Mouse (Mus musculus) left cerebral cortex, adult 11 months (tissue): ENCODE measurements around the gene Dcxr.
"Not testable (repeated sequence)": the region's sequence is repeated elsewhere in the genome, so short reads cannot be mapped to it uniquely, and the experiment has no call there.

Source experiments
- DNase-seq: peaks from one replicate; pipeline ENCODE4 v3.0.0; 2022; ENCODE audit warnings: low spot score

Gene Dcxr

DNA sequence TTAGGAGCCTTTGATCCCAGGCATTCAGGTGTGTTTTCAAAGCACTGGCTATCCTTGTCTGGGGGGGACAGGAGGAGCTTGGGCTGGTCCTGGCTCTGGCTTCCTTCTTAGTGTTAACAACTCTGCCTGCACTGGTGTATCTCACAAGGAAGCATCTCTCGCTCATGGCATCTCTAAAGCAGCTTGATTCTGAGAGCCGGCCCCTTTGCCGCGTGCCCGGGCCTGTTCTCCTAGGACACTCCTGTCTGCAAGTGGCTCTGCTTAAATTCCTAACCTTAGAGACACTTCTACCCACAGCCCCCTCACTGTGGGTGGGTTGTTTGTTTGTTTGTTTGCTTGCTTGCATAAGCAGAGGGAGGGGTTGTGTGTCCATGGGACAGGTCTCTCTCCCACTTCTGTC lies 19.1 kb downstream of the Dcxr start:
- no peak for DNase-seq

DNA sequence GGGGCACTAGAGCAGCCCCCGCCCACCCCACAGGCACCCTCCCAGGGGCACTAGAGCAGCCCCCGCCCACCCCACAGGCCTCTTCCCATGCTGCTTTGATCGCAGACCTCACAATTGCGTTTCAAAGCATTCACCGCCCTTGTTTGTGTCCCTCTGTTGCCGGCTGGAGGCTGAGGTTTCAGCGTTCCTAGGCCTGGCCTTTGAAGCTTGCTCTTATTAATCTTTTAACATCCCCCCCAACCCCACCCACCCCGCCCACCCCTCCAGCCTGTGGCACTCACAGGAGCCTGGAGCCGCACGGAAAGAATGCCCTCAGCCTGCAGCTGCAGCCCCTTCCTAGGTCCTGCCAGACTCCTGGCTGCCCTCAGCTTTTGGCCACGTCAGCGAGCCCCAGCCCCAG lies 19.9 kb downstream of the Dcxr start:
- DNase-seq: no peak

DNA sequence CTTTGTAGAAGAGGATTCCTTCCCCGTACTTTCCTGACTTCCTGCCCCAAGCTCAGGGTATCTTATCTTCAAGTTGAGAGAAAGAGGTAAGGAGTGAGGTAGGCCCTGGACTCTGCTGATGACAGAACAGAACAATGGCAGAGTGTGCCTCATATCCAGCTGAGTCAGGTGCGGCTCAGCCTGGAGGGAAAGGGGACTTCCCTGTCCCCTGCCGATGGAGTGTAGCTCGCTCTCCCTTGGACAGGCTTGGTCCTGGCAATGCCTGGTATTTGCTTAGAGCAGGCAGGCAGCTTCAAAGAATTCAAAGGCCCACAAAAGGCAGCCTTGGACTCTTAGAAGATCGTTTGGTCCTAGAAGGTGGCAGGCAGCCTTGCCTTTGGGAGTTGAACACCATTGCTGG lies 21.0 kb downstream of the Dcxr start:
- no peak for DNase-seq

DNA sequence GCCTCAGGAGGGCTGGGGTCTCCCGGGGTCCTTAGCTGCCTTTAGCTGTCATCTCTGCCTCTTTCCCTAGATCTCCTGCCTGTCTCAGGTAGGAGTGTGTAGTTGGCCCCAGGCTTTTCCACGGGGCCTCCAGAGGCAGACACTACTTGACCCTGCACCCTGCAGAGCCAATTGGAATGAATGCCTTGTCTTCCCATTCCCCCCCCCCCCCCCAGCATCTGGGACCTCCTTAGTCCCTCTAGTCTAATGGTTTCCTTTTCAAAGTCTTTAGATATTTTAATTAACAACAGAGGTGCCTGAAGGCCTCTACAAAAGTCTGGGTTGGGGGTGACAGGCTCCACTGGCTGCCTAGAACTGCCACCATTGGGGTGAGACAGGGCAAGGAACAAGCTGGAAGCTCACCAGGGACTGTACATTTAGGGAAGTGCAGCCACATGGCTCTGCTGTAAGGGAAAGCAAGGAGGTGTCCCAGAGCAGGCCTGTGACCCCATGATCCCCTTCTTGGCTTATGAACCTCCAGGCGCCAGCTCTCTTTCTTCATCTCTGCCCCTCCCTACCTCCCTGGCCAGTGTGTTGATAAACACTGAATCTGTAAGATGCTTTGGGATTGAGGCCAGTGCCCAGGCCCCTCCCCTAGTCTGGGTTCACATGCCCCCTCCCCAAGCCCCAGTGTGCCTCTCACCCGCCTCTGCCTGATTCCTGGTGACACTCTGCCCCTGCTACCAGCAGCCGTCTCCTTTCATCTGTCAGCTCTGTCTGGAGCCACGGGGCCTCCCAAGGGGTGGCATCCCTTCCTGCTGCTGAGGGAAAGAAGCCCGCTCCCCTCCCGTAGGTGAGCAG lies 22.4 kb downstream of the Dcxr start:
- no peak for DNase-seq

DNA sequence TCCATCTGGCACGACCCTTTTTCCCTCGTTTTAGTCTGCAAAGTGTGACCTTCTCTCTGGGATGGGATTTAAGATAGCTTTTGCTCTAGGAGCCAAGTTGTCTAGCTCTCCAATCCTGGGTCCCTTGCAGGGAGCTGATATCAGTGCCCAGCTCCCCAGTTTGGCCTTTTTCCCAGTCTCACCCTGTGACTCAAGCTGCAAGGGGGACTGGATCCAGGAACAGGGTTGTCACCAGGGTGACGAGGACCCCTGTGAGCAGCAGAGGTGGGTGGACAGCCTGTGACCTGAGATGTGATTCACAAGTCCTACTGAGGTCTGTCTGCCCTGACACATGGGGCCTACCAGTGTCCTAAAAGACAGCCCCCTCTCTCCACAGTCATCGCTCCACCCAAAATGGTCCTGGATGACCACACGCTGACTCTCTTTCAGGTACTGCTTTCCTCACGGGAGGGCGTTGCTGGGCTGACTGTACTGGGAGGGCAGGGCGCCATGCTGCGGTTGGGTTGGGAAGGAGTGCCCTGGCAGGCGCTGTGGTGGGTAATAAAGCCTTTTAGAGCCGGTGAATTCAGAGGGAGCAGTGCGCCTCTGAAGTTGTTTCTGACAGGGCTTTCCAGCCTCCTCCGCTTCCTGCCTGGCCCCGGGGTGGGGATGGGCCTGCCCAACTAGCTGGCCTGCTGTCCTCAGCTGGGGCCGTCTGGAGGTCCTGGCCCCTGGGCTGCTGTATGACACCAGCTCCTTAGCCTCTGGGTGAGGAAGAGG lies 23.2 kb downstream of the Dcxr start:
- no peak for DNase-seq

DNA sequence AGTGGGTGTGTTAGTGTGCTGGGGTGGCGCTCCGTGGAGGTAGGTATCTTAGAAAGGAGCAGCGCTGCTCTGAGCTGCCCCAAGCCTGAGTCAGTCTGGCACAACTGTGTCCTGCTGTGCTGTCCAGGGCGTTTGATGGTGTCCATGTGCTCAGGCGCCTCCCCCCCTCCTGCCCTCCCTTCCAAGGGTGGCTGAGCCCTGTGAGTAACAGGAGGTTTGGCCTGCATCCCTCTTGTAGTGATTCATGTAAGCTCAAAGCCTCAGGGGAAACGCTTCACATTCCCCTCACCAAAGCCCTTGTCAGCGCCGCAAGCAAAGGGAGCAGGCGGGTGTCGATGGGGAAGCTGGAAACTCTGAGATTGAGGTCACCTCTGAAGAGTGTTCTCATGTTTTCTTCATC lies 29.3 kb downstream of the Dcxr start:
- no peak for DNase-seq

DNA sequence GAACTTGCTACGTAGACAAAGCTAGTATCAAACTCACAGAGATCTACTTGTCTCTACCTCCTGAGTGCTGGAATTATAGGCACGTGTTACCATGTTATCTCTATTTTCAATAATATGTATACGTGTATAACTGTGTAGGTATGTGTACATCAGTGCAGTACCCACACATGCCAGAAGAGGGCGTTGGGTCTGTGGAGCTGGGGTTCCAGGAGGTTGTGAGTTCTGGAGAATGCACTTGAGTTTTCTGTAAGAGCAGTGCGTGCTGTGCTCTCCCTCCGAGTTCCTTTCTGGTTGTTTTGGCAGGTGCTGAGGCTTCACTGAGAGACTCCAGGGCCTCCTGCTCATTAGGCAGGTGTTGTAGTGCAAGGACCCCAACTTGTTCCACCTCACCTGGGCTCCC lies 30.5 kb downstream of the Dcxr start:
- DNase-seq: no peak

DNA sequence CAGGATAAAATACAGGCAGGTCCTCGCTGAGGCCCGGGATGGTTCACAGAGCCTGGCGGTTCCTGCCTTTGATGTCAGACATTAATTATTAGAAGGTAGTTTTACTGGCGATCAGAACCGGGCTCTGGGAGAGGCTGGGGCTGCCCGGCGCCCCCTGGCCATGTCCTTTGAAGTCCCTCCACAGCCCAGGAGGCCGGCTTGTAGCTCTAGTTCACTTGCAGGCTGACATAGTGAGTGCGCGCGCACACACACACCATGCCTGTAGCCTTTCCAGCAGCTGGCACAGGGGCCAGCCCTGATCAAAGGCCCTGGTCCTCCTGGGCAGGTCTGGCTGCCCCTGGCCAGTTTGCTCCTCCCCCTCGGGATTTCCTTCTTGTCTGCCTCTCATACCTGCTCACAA lies 31.4 kb downstream of the Dcxr start:
- no peak for DNase-seq

DNA sequence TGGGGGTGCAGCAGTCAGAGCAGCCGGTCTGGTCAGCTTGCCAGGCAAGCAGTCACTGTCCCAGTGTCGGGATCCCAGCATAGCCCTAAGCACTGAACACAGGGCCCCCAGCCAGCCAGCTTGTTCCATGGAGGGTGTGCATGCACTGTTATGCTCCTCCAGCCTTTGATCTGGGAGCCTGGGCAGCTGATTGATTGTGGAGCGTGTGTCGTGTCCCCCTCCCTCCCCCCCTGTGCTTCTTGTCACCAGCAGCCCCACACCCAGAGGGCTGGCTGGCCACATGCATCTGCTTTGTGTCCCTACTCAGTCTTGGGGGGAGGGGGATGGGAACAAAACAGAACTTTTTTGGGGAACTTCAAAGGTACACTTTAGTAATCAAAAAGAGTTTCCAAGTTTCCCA lies 31.9 kb downstream of the Dcxr start:
- DNase-seq: no peak

DNA sequence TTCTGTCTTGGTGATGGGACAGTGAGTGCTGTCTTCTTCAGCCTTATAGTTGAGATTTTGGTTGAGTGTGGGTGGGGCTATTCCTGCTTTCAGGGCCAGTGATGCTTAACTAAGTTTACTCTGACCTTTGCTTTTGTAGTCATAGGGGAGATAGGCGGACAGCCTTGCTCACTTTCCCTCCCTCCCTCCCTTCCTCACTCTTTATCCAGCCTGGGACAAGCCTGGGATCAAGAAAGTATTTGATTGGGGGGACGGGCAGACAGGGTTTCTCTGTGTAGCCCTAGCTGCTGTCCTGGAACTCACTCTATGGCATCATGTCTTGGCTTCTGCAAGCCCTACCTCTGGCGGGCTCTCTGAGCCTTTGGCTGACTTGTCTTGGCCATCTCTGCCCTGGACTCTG lies 33.6 kb downstream of the Dcxr start:
- no peak for DNase-seq

DNA sequence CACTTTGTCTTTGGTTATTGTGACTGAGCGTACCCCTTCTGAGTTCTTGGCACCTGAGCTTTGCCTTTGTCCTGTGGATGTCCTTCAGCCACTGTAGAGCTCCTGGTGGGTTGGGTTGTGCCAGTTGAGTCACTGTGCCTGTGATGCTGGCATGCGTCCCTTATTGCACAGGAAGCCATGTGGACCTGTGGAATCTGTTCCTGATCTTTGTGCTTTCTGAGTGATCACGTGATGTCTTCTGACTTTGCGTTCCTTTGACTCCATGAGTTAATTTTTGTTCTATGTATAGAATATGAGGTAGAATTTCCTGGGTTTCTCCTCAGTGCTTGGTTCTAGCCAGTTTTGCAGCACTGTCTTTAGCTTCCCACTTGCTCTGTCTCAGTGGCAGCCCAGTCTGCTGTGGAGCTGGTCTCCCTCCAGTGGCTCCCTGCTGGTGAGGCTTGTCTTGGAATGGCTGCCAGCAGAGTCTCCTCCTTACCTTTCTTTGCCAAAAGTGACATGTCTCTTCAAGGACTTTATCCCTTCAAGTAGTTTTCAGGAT lies 34.5 kb downstream of the Dcxr start:
- no peak for DNase-seq

DNA sequence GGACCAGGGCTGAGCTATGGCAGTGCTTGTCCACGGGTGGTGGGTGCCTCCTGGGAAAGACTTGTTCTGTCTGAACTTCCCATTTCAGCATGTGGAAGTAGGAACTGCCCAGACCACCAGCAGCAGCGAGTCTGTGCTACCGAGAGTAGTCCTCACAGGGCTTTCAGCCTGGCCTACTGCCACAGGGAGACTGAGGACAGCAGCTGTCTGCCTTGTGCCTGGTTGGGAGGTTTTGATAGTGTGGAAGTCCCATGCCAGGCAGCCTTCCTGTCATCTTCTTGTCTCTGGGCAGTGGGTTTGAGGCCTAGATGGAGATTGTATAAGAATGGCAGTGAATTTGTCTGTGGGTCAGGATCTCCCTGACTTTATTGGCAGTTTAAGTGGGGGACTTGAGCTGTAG lies 37.7 kb downstream of the Dcxr start:
- no peak for DNase-seq

DNA sequence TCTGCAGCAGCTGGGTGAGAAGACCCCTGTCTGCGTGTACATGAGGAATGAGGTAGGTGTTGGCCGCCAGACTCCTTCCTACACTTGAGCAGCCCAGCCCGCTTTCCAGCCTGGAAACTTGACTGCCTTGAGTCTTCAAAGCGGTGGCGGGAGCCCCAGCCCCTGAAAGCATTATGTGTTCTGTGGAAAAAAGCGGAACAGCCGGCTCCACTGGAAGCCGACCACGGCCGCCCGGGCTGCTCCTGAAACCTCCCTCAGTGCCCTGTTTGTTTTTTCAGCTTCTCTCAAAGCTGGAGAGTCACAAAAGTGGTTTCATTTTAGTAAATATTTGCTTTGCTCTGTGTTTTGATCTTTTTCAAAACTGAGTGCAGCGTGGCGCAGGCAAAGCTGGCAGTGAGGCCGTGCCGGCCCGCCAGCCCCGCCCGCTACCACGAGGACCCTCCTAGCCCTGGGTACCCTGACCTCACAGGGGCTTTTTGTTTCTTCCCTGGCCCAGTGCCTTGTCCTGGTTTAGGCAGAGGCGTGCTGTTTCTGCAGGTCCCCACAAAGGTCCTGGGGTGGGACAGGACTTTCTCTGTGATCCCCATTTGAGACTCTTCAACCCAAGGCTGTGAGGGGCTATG lies 40.3 kb downstream of the Dcxr start:
- no peak for DNase-seq

DNA sequence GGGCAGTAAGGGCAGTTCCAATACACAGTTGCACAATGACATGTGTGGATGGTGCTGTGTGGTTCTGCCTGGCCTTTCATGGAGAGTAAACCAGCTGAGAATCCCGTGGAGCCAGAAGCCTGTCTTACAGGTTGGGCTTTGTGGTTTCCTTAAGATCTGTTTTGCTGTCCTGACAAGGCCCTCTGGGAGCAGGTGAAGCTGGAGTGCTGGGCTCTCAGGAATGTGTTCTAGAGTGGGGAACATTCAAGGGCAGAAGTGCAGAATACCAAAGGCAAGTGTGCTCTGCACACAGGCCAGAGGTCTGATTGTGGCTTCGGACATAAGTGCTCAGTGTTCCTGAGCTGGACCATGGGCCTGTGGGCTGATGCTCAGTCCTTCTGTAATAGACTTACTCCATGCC lies 42.4 kb downstream of the Dcxr start:
- no peak for DNase-seq

DNA sequence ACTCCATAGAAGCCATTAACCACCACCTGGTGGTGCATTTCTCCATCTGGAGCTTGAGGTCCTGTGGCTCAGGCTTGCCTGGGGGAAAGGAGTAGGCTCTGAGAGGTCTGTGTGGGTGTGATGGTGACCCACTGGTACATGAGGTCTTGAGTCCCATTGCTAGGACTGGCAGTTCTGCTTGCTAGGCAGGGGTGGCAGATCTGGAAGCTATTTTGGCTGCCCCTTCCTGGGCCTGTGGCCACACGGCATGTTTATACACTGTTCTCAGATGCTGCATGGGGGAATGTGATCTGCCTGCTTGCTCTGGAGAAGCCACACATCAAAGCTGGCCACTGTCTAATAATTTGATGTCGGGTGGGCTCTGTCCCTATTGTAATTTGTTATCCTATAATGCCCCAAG lies 43.0 kb downstream of the Dcxr start:
- DNase-seq: no peak

DNA sequence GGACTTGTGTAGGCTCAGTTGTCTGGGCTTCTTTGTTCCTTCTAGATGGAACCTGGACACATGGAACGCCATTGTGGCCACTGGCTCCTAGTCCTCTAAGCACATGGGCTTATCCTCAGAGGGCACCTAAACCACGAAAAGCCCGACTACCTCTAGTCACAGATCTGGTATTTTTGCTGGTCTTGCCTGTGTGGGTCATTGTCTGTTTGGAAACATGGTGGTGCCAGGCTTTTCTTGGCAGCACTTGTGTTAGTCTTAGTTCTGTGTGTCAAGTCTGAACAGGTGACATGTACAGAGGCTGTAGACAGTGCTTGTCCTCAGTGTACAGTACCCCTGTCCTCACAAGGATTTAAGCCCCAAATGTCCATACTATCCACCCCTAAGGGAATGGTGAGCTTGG lies 43.5 kb downstream of the Dcxr start:
- DNase-seq: no peak

DNA sequence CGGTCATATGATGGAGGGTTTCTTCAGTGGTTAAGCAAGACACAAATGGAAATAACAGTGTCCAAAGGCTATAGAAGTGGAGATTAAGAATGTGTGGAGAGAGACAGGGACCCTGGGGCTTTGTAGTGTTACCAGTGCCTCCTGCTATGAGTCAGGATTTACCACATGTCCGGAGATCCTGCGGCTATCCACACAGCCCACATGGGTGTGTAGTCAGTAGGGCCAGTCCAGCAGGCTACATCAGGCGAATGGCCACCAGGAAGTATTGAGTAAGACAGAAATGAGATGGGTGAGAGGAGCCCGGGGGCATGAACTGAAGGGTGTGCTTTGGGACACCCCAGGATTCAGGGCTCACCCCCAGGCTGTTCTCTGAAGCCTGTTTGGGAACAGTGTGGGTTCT lies 44.4 kb downstream of the Dcxr start:
- no peak for DNase-seq

DNA sequence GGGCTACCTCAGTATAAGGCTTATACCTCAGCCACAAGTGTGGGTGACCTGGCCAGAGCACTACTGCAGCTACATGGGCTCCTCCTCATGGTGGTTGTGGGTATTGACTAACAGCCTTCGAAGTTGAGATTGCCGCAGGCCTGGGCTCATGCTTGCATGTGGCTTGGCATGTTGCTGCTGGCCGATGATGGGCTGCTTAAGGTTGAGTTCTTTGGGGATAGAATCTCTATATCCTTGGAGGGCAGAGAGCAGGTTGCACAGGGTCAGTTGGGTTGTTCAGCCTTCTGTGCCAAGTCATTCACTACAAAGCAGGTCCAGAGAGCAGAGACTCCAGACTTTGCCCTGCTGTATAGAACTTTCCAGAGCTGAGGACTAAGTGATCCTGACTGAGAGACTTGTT lies 47.2 kb downstream of the Dcxr start:
- DNase-seq: no peak

DNA sequence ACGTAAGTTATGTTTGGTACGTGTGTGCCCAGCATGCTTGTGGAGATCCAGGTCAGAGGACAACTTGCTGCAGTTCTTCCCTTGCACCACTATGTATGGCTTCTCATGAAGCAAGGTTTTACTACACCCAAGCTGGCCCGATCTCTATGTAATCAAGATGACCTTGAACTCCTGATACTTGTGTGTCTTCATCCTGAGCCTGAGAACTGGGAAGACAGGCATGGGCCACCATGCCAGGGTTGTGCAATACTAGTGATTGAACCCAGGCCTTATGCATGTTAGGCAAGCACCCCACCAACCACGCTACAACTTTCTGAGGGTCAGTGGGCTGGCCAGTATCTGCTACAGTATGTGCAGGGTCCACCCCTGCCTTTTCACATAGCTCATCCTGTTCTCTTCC lies 50.1 kb downstream of the Dcxr start:
- DNase-seq: no peak

DNA sequence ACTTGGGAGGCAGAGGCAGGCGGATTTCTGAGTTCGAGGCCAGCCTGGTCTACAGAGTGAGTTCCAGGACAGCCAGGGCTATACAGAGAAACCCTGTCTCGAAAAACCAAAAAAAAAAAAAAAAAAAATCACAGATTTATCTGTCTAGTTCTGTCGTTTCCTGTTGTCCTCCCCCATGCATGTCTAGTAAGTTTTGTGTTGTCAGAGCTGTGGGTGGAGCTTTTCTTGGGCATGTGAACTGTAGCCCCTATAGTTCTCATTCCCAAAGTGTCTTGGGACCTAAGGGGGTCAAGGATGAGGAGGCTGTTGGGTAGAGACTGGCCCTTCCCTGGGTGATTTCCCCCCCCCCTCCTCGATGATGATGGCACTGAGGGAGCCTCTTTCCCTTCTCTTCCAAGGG lies 51.2 kb downstream of the Dcxr start:
- not testable (repeated sequence) for DNase-seq
